Mouse (Mus musculus) erythroblast, embryonic 14.5 days (primary cell): ENCODE results near the gene Ugt1a7c.
"Not testable (repeated sequence)": the region's sequence is repeated elsewhere in the genome, so short reads cannot be mapped to it uniquely, and the experiment has no call there.

Experiments
- GATA1 ChIP-seq: IDR thresholded peaks from 2 replicates; pipeline ENCODE4 v1.6.1; 2012; ENCODE audit warnings: low read length, inconsistent platforms, mixed read lengths
- TAL1 ChIP-seq: IDR thresholded peaks from 3 replicates; pipeline ENCODE4 v1.6.1; 2012; ENCODE audit warnings: low read length, inconsistent platforms, mixed read lengths

DNA sequence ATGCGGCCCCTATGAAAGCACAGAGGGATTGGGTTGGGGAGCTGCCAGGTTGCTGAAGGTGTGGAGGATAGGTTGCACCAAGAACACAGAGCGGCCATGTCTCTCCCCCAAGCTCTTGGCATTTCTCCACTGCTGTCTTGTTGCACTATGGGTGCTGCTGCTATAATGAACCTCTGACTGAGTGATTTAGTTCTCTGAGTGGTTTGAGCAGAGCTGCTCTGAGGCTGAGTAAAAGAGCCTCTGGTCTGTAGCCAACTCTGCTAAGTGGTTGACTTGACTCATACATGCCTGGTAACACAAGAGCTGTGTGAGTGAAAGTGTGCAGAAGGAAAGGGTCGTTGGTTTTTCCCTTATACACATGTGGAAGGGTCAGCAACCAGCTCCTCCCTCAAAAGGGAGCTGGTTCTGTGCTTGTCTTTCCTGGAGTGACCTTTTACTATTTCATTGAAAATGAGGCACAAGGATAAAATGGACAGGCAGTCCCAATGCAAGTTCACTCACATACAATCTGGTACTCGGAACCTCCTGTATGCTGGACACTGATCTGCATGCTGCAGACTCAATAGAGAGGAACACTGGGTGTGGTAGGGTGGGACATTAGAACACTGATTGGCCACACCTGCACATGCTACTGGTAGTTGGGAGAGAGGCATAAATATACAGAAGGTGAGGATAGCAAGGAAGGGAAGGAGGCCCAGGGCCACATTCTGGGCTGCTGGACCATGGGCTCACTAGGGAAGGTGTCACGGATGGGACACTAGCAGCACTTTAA lies 9.0 kb downstream of the Ugt1a7c start:
- TF ChIP-seq TAL1, GATA1: not testable (repeated sequence)
